Mouse (Mus musculus) right cerebral cortex, postnatal 4 days (tissue): ENCODE results near the gene Sh3rf1.

Experiments
- DNase-seq: peaks from one replicate; pipeline ENCODE4 v3.0.0-alpha.2; 2022

Gene Sh3rf1

DNA sequence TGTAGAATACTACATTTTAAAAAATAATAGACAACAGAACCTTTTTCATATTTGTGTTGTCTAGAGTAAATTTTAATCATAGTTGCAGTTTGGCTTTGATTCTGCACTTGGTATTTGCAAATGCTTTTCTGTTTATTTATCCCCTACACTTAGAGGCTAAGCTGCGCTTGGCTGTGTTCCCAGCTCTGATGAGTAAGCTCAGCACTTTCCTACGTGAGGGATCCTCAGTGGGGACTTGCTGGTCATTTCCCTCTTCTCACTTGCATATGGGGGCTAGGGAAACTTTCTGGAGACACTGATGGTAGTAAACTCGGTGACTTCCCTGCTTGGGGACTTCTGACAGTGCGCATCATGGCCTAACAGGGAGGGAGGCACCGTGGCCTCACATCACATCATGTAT, 41.7 kb downstream of the Sh3rf1 start:
- peak; percentile 47 for DNase-seq

DNA sequence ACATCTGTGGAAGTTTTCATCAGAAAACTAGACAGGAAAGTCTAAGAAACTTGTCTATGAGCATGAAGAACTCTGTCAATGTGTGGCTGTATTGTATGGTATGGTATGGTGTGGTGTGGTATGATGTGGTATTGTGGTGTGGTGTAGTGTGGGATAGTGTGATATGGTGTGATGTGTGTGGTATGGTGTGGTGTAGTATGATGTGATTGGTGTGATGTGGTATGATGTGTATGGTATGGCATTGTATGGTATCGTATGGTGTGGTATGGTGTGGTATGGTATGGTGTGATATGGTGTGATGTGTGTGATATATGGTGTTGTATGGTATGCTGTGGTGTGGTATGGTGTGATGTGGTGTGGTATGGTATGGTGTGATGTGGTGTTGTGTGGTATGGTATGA, 43.4 kb downstream of the Sh3rf1 start:
- no peak for DNase-seq

DNA sequence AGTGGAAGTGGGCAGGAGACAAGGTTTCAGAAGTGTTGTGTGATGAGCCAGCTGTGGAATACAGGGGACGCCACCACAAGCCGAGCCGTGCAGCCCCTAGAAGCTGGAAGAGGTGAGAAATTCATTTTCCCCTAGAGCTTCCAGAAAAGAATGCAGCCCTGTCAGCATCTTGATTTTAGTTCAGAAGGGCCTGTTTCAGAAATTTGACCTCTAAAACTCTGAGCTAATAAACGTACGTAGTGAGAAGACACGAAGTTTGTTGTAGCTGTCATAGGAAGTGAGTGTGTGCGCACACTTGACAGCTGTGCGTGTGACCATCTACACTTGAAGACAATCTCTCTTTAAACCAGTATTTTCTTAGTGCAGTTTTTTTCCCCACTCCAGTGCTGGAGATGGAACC, 44.0 kb downstream of the Sh3rf1 start:
- no peak for DNase-seq

DNA sequence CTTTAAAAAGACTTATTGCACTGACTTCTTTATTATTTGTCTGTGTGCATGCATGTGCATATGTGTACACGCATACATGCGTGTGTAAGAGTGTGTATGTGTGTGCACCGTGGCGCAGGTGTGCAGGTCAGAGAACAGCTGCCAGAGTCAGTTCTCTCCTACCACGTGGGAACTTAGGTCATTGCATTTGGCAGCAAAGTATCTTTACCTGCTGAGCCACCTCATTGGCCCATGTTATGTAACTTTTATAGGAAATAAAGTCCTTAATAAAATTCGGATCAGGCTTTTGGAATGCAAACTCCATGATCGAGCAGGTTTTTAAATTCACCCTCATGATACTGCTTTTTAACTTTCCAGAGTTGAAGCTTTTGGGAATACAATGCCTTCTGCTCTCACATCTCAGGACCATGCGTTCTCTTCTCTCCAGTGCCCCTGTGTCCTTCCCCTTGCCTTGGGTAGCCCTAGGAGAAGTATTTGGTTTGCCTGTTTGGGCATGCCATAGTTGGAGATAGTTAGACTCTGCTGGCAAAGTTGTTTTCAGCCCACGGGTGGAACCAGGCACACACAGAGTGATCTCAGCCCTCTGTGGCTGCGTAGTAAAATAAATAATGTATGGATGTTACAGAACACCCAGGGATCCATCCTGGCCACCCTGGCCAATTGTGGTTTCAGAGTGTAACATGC, 44.7 kb downstream of the Sh3rf1 start:
- DNase-seq: no peak

DNA sequence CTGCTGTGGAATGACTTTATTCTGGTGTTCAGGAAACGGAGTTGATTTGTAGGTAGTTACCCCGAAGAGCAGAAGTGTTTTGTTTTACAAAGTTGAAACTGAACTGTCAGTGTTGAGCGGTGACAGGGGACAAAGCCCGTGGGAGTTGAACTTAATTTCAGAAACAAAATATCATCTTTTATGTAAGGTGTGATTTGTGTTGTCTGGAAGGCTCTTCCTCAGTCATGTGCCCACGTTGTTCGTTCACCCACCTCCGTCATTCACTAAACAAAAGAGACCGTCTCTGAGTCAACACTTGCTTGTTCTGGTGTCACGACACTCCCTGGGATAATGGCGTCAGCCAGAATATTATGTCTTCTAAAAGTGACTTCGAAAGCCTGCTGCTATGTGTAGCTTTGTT, 46.3 kb downstream of the Sh3rf1 start:
- DNase-seq: no peak

DNA sequence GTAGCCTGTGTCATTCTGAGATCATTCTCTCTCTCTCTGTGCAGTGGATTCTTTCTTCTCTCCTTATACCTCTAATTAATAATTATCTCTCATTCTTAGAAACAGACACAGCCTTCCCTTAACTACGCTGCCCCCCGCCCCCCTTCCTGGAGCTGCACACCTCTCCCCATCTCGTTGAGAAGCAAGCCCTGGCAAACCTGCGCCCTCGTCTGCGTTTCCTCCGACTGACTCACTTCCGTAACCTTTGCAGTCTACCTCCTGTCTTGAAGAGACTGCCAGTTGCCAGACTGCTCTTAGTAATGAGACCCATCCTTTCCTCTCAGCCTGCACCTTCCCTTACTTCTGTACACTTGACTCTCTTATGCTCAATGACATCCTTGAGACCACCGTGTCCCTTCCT, 46.9 kb downstream of the Sh3rf1 start:
- no peak for DNase-seq

DNA sequence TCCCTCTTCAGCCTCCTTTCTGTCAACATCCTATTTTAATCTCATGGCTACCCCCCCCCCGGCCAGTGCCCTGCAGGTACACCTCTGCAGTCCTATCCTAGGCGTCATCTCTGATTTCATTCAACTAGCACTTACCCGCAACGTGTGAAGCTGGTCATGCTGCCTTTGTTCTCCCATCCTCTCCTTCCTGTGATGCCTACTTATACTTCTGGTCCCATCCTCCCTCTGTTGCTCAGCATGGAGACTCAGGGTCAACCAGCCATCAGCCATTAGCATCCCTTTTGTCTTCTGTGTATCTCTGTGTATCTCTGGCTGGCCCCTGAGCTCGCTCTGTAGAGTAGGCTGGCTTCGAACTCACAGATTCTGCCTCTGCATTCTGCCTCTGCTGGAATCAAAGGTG, 47.3 kb downstream of the Sh3rf1 start:
- DNase-seq: no peak

DNA sequence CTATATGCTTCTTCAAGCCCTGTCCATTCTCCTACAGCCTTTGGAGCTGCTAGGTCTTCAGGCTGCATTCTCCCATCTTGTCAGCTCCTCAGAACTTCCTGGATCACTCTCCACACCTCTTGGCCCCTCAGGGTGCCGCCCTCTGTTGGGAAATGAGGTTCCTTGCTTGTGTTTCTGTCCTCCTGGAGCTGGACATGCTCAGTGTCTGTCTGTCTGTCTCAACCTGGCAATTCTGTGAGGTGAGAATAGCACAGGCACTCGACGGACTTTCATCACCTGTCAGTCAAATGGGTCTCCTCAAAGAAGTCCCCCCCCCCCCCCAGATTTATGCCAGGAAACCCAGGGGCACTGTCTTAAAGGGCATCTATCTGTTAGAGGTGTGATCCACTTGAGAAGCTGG, 49.2 kb downstream of the Sh3rf1 start:
- DNase-seq: no peak

DNA sequence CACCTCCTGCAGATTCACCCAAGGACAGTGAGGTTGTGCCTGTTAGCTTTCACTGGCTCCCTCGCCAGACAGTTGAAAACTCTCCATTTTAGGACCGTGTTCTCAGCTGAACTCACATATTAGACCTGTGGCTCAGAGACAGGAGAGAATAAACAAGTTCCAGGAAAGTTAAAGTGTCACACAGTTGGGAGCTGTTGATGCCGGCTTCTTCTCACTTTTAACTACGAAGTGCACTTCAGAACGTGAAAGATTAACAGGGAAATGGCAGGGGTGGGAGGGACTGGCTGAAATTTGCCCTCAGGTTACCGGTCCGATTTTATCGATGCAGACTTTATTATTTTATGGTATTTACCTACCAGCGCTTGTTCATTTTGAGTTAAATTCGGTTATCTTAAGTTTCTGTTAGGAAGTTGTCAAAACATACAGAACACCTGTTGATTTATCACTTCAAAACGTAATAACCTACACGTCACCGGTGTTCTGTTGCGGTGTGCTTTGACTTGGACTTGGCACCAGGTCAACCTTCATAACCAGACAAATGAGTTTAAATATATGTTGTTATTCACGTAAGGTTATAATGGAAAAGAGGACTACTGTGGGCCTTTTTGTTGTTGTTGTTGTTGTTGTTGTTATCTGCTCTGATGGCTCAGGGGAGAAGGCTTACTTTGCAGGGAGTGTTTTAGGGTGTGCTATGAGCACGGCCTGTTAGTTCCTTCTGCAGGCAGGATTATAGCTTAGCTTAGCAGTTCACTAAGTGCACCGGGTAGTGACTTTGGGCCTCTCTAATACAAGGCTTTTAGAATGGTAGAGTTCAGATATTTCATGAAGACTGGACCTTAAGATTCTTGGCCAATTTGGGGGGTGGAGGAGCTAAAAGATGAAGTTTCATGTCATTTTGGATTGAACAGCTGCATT, 49.9 kb downstream of the Sh3rf1 start:
- no peak for DNase-seq

DNA sequence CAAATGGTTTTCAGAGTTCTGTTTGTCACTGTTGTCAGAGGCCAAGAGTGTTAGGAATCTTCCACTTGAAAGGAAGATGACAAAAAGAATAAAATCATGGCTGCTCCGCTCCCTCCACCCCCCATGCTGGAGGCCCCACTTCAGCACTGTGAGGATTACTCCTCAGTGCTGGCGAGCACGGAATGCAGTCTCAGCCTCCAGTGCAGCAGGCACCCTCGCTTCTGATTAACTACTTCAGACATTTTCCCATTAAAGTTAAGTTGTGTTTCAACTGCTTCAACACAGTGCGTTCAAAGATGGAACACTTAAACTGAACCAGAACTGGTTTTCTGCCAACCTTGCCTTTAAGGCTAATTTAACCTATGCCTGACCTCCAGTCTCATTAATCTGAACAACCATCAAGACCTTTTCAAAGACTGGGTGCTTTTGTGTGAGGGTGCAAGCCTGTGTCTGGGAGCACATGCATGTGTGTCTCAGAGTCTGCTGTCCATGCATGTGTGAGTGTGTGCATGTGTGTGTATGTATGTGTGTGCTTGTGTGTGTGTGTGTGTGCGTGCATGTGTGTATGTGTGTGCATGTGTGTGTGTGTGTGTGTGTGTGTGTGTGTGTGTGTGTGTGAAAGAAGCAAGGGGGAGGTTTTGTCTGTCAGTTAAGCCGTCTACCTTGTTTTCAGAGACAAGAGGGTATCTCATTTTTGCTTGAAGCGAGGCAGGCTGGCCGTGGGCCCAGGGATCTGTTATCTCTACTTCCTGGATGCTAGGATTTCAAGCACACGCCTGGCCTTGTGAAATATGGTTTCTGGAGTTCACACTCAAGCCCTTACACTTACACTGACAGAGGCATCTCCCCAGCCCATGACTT, 51.2 kb downstream of the Sh3rf1 start:
- DNase-seq: no peak

DNA sequence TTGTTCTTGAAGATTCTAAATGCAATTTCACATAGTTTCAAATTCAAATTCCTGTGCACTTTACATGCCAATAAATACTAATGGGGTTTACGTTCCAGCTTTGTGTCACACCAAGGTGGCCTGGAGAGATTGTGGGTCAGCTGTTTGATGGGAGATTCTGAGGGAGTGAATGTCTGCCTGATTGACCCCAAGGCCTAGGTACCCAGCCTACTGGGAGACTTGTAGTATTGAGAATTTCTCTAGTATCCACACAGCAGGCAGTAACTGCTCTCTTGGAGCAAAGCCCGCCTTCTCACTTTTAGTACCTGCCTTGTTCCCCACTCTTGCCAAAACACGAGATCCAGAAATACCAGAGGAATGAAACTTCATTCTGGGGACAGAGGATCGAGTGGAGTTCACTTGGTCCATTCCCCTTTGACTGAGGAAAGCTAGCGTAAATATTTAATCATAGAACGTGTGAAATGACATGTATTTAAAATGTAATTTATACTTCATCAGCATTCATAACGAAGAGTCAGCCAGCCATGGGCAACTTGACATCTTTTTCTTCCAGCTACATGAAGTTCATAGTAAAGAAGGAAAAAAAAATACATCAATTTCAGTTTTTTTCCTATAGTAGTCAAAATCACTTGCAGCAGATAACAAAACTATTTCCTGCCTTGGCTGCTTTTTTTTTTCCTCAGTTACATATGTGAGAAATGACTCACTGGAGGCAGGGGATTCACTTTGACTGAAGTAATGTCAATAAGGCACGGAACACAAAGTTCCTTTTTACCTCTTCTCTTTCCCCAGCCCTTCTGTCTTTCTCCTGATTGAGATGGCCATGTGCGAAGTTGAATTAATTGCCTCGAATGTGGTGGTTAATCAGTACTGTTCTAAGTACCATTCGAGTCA, 52.0 kb downstream of the Sh3rf1 start:
- DNase-seq: no peak

DNA sequence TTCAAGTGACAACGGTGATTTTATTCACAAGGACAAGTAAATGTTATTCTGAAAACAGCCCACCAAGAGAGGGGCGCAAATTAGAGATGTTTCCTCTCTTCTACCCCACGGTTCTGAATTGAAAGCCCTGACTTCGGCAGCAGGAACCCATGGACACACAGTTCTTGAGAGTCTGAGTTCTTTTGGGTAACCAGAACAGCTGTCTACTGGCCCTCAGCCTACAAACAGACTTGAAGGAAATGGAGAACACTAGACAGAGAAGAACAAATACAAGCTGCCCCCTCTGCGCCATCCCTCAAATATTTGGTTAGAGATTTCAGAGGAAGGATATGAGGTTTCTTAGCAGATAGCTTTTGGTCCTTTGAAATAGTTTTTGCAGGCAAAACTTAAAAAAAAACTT, 52.7 kb downstream of the Sh3rf1 start:
- DNase-seq: no peak

DNA sequence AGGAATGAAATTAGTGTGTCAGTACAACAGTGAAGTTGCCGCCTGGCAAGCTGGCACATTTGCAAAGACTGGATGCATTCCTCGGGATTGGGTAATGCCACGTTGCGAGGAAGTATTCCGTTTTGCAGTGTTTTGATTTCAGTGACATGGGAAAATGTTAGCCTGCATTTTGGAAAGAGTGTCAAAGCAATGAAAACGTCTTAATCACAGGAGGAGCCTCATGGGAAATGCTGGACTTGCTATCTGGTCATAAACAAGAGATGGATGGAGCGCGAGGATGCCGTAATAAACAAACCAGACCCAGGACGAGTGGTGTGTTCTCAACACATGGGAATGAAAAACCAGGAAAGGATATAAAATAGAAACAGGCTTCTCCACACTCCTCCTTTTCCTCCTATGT, 55.4 kb downstream of the Sh3rf1 start:
- no peak for DNase-seq

DNA sequence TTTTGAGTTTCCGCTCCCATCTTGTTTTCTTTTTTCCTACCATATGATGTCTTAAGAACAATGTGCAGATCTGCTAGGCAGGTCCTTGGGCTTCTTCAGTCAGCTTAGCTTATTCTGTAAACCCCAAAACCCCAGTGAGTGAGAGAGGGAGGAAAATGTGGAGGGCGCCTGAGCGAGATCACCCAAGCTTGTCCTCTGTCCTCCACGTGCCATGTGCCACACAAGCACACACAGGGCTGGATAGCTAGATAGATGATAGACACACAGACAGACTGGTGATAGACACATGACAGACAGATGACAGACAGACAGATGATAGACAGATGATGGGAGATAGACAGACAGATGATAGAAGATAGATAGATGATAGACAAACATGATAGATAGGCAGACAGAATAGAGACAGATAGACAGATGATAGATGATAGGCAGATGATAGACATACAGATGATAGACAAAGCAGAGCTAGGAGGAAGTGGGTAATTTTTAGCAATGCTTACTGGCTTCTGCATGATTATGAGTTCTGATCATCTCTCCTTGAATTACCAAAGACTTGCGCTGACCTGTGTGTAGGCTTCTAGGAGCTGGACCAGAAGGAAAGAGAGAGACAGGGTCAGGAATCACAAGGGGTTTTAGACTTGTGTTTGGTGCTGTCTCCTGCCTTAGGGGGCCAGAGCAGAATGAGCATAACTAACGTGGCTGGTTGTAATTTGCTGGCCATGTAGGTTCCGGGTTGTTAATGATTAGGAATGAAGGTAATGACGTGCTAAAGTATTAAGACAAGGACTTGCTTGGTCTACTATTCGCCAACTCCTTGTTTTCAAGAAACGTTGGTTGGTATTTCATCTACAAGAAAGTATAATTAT, 58.9 kb downstream of the Sh3rf1 start:
- DNase-seq: no peak

DNA sequence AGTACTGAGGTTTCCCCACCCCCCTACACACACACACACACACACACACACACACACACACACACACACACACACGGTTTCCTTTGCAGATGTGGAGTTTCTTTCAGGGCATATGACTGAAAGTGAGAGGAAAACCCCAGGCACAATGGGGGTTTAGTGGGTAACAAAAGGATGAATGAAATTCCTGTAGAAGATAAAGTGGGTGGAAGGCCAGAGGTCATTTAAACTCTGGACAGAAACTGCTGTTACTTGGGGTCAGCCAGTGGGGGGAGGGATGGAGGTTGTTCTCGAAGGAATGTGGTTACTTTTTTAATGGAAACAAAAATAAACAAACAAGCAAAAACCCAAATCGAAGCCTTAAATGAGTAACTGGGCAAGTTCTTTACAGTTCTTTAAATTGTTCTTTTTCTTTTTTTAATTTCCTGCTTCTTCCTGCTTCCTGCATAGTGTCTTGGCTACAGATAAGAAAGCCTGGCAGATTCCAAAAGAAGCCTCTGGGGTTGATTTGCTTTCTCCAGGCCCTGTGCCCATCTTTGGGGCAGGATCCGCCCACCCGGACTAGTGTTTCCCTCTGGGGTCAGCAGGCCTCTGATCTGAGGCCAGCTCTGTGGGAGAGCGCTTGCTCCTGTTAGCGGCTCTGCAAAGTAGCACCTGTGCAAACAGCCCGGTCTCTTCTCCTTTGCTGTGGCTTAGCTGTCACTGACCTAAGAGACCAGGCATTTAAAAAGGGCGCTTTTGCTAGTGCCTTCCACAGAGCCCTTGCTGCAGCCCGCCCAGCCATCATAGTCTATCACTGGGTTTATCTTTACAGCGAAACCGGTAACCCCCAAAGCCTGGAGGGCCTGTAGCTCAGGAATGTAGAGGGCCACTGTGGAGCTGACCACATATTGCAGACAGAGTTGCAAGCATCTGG, 59.8 kb downstream of the Sh3rf1 start:
- DNase-seq: no peak

DNA sequence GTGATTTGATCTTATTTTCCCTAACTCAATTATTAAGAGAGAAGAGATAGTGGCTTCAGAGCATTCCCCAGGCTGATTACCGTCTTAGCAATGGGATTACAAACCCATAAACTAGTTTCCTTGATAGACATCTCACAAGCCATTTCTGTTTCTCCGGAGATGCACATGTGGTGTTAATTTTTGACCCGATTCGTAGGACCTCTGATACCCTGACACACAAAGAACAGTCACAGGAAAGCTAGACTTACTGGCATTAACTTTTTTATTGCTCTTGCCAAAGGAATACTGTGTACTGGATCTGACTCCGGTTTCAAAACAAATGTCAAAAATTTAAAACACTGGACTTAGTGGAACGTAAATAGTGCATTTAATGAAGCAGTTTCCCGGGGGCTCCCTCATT, 62.2 kb downstream of the Sh3rf1 start:
- no peak for DNase-seq

DNA sequence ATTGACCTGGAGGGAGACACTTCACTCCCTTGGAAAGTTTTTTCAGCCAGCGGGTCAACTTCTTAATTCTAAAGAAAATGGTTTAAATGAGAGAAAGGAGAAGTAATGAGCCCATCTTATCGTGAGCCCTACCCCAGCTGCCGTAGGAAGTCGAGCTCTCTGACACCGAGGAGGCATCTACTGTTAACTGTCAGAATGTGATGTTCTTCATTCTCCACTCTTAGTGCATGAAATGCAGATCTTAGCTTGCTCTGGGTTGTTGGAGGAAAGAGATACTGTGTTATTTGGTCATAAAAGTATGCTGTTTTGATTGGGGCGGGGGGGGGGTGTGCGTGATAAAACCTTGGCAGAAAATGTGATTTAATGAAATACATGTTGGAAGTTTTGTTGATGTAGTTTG, 62.7 kb downstream of the Sh3rf1 start:
- no peak for DNase-seq

DNA sequence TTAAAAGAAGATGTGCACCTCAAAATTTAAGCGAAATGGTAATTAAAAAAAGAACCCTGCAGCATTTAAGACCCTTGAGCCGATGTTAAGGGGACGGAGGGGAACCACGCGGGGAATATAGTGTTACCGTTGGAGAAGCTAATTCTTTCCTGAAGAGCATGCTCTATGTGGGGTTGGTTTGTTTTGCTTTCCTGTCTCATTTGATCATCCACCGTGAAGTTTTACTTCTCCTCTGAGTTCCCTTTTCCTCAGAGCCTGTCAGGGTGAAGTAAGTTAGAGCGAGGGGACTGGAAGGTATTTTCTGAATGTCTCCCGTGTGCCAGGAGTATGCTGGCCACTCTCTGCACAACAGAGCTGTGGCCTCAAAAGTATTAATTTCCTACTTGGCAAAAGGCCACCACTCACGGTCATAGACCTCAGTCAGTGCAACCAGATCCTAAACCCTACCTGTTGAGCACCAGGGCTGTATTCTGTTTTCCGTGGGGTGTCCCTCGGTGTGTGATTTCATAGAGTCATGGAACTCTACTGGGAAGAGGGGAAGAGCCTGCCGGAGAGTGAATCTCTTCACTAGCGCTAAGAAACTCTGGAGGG, 63.2 kb downstream of the Sh3rf1 start:
- no peak for DNase-seq

DNA sequence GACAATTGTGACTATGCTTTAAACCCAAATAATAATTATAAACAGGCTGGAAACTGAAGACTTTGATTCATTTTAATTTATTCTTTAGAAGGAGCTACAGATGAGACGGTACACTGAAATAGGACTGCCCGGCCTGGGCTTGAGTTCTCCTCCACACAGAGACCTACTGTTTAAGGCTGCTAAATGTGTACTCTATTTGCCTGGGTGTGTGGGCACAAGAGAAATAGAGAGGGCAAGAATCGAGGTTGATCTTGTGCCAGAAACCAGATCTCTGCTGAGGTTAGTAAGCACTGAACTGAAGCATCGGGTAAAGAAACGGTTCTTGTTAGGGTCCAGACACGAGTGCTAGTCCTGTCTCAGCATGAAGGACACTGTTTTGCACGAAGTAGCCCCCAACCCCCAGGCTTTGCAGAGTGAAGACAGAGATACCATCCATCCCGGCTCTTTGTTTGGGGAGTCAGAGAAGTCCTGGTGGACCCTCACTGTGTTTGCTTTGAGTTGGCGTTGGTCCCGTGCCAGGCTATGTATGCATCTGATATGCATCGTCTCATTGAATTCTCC, 64.4 kb downstream of the Sh3rf1 start:
- DNase-seq: no peak

DNA sequence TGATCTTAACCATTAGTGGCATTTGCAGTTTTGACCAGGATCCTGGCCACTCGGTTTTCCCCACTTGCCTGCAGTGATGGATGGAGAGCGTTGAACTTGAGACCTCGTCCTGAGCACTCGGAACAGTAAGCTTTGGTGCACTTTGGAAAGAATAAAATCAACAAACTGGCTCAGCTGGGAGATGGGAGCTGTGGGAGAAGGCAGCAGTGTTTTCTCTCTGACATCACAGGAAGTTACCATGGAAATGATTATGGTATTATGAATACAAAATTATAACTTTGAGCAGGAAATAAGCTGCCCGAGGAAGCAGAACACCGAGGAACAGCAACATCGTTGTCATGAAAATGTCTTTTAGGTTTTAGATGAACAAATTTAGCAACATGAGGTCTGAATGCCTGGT, 65.0 kb downstream of the Sh3rf1 start:
- DNase-seq: no peak
